Mouse (Mus musculus): ENCODE measurements around the gene Vav1.

Gene Vav1

DNA sequence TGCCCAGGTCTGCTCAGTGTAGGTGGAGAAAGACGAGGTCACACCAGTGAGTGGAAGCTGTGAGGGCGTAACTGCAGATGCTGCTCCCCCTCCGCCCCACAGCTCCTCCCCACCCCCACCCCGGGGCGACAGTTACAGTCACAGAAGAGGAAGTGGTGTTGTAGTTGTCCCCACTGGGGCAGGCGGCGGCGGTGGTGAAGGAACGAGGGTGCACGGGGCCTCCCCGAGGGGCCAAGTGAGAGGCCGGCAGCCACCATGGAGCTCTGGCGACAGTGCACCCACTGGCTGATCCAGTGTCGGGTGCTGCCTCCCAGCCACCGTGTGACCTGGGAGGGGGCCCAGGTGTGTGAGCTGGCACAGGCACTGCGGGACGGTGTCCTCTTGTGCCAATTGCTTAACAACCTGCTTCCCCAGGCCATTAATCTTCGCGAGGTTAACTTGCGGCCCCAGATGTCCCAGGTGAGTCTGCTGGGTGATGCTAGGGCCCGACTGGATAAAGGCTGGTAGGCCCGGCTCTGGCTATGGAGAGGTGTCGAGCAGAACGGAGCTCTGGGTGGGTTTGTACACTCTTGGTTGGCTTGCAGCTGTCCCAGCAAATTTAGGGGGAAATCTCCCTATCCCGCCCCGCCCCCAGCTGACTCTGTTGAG, at the start of gene Vav1:
TSS of gene Vav1 (plus strand) at position 158 of the 648 bp plus-strand sequence.
- peak; percentile 83 for DNase-seq (ENCODE audit: low read depth)

DNA sequence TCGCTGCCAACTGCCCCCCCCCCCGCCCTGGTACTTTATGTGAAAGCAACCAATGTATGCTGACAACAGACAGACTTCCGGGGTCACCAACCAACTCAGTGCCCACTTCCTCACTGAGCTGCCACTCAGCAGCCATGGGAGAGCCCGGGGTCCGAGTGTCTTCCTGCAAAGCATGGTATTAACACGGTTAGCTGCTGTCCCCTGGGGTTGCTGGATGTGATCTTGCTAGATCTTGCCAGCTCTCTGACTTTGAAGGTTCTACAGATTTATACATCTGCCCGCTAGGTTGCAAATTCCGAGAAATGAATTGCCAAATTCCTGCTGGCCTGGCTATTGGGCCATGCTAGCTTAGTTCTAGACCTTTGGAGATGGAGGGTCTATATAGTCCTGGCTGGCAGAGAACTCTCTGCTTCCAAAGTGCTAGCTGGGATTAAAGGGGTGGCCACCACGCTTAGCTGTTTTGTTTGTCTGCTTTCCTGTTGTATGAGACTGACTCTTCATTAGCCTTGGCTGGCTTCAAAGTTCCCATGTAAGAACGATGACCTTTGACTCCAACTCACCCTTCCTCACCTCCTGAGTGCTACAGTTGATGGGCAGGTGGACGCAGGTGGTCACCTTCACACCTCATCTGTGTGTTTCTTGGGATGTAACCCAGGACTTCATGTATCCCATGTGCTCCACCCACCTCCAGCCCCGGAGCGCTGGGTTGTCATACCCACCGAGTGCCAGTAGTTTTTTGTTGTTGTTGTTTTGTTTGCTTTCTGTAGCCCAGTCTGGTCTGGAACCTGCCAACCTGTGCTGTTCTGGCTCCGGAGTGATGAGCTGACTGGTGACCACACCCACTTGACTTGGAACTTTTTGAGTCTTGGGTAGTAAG, 48.8 kb upstream of the Vav1 start:
- no peak for DNase-seq (ENCODE audit: low read depth)

GRCm38 (mm10) chr17:57230728-57231125, 48.2 kb upstream of the Vav1 start:
- DNase-seq (ENCODE audit: low read depth) = peak; percentile 61

- DNase-seq (ENCODE audit: low read depth) = no peak
These were observed 47.6 kb upstream of the Vav1 start for GRCm38 (mm10) chr17:57231321-57231771.

DNA sequence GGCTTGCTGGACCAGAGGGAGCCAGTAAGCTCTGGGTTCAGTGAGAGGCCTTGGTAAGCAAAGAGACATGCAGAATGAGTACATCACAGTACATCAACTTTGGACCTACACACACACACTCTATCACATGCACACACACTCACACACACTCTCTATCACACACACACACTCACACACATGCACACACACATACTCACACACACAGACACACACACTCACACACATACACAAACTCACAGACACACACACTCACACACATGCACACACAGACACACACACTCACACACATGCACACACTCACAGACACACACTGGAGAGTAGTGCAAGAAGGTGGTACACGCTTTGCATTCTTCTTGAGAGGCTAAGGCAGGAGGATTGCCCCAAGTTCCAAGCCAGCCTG, 46.7 kb upstream of the Vav1 start:
- no peak for DNase-seq (ENCODE audit: low read depth)

DNA sequence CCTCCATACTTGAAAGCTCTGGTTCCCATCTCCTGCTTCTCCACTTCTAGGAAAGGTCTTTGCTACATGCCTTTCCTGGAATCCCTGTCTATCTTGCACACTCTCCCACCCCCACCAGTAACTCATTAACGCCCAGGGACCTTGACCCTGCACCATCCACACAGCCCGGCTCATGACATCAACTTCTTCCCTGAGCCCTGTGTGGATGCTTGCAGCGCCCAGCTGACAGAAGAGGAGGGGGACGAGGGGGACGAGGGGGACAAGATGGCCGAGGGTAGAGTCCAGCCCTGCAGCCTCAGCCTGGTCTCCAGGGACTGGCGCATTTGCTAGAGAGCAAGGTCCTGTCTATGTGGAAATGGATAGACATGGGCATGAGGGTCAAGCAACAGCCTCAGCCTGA, 45.9 kb upstream of the Vav1 start:
- DNase-seq (ENCODE audit: low read depth) = no peak

- DNase-seq (ENCODE audit: low read depth) = no peak
These were observed 44.5 kb upstream of the Vav1 start for GRCm38 (mm10) chr17:57234254-57234928.

DNA sequence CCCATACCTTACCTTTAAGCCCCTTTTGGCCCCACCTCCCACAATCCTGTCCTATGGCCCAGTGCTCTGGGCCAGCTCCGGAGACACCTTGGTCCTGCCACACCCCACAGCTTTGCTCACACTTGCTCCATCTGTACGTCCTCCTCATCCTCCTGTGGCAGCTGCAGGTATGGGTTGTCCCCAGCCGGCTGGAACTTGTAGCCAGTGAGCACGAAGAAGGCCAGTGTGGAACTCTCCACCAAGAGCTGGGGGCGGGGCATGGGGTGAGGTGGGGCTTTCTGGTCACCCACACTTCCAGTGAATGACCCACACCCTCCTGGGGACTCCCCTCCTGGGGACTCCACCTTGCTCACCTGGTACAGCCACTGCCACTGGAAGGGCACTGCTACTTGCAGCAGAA, 43.1 kb upstream of the Vav1 start:
- DNase-seq (ENCODE audit: low read depth) = no peak

- no peak for DNase-seq (ENCODE audit: low read depth)
These were observed 41.7 kb upstream of the Vav1 start for GRCm38 (mm10) chr17:57237181-57237580.

- no peak for DNase-seq (ENCODE audit: low read depth)
These were observed 35.1 kb upstream of the Vav1 start for GRCm38 (mm10) chr17:57243650-57244370.

DNA sequence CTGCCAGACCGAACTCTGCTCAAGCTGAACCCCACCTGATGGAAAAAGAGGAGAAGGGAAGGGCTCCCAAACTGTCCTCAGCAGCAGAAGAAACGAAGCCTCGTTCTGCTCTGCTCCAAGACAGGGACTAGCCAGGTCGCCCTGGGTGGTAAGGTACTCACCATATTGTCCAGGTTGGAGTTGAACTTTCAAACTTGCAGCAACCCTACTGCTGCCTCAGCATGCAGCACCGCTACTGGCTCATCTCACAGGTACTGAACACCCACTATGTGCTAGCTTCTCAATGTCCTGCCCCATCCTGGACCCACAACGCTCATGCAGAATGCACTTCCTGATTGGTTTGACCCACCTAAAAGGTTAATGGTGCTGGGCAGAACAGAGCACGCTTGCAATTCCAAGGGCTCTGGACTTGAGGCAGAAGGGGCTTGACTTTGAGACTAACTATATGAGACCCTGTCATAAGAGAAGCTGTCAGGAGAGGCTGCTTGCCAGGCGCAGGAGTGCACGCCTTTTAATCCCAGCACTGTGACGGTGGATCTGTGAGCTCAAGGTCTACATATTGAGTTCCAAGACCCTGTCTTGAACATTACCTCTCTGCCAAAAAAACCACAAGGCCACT, 33.5 kb upstream of the Vav1 start:
- no peak for DNase-seq (ENCODE audit: low read depth)

DNA sequence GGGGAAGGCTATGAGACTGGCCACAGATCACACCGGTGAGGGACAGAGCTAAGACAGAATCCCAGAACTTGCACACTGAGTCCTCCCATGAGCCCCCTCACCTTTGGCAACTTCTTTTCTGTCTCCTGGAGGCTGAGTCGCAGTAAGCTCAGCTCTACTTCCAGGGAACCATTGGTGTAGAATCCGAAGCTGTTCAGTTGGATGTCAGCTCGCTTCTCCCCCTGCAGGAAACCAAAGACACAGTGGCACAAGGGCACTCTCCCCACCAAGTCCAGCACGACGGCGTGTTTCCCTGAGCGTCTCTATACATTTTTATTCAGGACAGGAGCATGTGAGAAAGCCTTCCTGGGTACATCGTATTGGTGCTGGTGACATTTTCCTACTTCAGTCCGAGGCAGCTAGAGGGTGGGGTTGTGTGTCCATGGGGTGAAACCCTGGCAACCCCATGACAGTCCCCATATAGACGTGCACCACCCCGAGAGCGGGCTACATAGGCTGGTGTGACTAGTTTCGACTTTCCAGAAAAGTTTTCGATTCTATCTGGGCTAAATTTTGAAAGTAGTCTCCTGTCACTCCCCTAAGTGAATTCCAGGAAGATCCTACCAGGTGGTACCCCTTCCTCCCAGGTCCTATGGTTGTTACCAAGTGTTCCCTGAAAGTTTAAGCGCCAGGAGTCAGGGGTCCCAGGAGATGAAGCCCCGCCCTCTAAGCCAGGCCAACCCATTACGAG, 32.1 kb upstream of the Vav1 start:
- peak; percentile 54 for DNase-seq (ENCODE audit: low read depth)

DNA sequence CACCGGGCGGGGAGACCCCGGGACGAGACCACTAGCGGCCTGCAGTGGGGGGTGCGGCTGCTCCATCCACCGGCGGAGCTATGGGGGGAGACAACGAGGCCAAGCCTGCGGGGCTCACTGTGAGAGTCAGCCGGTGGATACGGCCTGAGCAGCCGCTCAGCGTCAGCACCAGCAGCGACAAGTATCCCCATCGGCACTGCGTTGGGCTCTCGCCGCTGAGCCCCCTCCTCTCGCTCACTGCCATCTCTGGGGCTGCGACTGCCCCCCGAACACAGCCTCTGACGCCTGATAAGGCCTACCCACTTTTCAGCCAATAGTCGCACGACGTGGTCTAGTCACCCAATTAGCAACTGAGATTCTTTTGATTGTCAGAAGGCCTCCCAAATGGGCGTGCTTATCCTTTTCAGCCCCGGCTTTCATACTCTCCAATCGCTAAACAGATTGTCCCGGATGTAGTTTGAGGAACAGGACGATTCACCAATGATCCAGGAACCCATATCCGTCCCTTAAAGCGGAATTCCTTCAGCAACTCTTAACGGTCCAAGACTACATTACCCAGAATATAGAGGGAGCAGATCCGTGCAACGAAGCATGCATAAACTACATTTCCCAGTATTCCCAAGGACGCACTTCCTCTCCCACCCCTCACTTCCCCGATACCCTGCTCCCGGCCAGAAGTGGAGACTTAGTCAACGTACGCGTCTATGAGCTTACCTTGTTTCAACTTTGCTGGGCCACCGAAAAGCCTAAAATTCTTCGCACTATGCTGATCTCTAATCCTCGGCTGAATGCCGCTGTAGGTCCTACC, 31.3 kb upstream of the Vav1 start:
- DNase-seq (ENCODE audit: low read depth) = peak; percentile 100

DNA sequence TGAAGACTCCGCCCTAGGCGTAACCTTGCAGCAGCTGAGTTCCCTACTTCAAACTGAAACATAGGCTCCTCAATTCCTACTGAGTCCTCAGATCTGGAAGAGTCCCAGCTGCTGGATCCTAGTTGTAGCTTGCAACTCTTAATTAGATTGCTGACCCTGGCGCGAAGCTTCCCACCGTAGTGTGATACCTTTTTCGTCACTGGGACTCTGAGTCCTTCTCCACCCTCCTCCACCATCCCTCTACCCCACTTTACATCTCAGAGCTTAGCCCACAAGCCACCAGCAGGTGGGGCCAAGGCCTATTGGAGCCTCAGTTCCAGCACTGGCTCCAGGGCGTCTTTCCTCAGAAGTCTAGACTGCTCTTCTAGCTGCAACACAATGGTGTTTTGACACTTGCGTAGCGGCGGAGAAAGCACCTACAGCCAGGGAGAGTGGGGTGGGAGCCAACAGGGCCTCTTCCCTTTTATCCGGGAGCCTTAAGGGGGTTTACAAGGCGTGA, 30.6 kb upstream of the Vav1 start, which contains the start of gene Gpr108:
TSS of gene Gpr108 (minus strand) at position 246 of the 499 bp plus-strand sequence.
- DNase-seq (ENCODE audit: low read depth) = peak; percentile 96

DNA sequence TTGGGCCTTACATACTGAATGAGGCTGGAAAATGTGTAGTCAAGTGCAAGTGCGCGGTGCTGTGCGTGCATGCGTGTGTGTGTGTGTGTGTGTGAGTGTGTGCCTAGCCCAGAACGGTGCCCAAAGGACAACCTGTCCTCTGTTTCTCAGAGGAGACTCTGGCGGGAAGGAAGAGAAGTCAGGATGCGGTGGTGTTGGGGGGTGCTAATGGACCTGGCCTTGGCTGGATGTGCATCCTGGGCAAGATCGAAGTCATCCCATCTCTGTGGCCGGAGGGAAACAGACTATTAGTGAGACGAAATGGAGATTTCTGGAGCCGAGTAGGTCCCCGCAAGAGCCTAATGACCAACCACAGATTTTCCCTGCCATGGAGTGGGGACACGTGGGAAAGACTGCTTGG, 30.1 kb upstream of the Vav1 start:
- DNase-seq (ENCODE audit: low read depth) = no peak

GRCm38 (mm10) chr17:57249186-57250181, 29.4 kb upstream of the Vav1 start, which contains the start of gene Trip10:
Gene Trip10 (plus strand): TSS chr17:57249455.
- peak; percentile 94 for DNase-seq (ENCODE audit: low read depth)

GRCm38 (mm10) chr17:57250461-57251160, 28.3 kb upstream of the Vav1 start:
- DNase-seq (ENCODE audit: low read depth) = no peak

GRCm38 (mm10) chr17:57251431-57251830, 27.5 kb upstream of the Vav1 start:
- DNase-seq (ENCODE audit: low read depth) = no peak
